Mouse (Mus musculus): Measurements from ENCODE around the gene Tbck. TPM values are rescaled to one million over a fixed set of nuclear protein-coding genes. Genes with fewer than 3 reads are reported as not detected.

Gene Tbck
- polyA plus RNA-seq (2015; fragmentation: Nextera tagmentation; extraction: Ambion mirVana) = 25.7 and 27.2 TPM in 2 replicates

GRCm38 (mm10) chr3:132683447-132684230 lies at the start of gene Tbck:
Gene Tbck, plus strand, starts transcription at chr3:132684144.

GRCm38 (mm10) chr3:132684231-132684928 lies 436 bp downstream of the Tbck start, which contains the start of gene Aimp1:
Gene Aimp1, minus strand, starts transcription at chr3:132684370.

Other genes starting within 250 kb of the Tbck start
- gene Gimd1, start 54.3 kb upstream of the Tbck start, polyA plus RNA-seq (2015; fragmentation: Nextera tagmentation; extraction: Ambion mirVana) = not detected in 2 replicates
- 56.0 and 56.5 TPM in 2 replicates for gene Aimp1, start 226 bp downstream of the Tbck start, polyA plus RNA-seq (2015; fragmentation: Nextera tagmentation; extraction: Ambion mirVana)

All from neural tube, postnatal 0 days (tissue).